Mouse (Mus musculus) G1E (cell line): ENCODE data around the gene Slc16a10. TPM values are rescaled to one million over a fixed set of nuclear protein-coding genes. Genes with fewer than 3 reads are reported as not detected.

Experiments
- ATAC-seq: 2 replicates; pipeline ENCODE4 v1.8.0; 2016; ENCODE audit warnings: mild to moderate bottlenecking; ENCODE audit not compliant: insufficient number of reproducible peaks, poor library complexity, low FRiP score, severe bottlenecking; ENCODE audit errors: extremely low read depth
- DNase-seq: peaks from one replicate; pipeline ENCODE4 v3.0.0; 2012; ENCODE audit warnings: low spot score
- H3K27me3 ChIP-seq: 2 replicates; pipeline ENCODE4 v1.6.1; 2012; ENCODE audit warnings: mild to moderate bottlenecking, low read length, inconsistent platforms; ENCODE audit not compliant: insufficient read depth
- H3K36me3 ChIP-seq: replicated peaks from 2 replicates; pipeline ENCODE3; 2012; ENCODE audit warnings: mild to moderate bottlenecking, inconsistent platforms
- H3K4me1 ChIP-seq: 2 replicates; pipeline ENCODE4 v1.6.1; 2012; ENCODE audit warnings: low read depth, low read length, inconsistent platforms, mixed read lengths; ENCODE audit not compliant: insufficient read depth
- H3K4me3 ChIP-seq: 2 replicates; pipeline ENCODE4 v1.5.1; 2012; ENCODE audit warnings: low read depth, mild to moderate bottlenecking, inconsistent platforms, low read length, moderate library complexity, mixed read lengths
- H3K9me3 ChIP-seq: replicated peaks from 2 replicates; pipeline ENCODE4 v1.6.1; 2012; ENCODE audit warnings: inconsistent platforms
- CTCF ChIP-seq: IDR thresholded peaks from 2 replicates; pipeline ENCODE4 v1.5.1; 2012; ENCODE audit warnings: low read depth, low read length, inconsistent platforms, mixed read lengths
- GATA1 ChIP-seq: IDR thresholded peaks from 2 replicates; pipeline ENCODE4 v1.6.1; 2012; ENCODE audit warnings: borderline replicate concordance, low read length, inconsistent platforms, mixed read lengths
- GATA2 ChIP-seq: IDR thresholded peaks from 2 replicates; pipeline ENCODE4 v1.6.1; 2012; ENCODE audit warnings: low read depth, low read length, inconsistent platforms, borderline replicate concordance
- POLR2AphosphoS5 ChIP-seq: IDR thresholded peaks from 2 replicates; pipeline ENCODE4 v1.6.1; 2012; ENCODE audit warnings: low read depth, low read length, inconsistent platforms; ENCODE audit not compliant: insufficient replicate concordance
- TAL1 ChIP-seq: conservative IDR thresholded peaks from 2 replicates; pipeline ENCODE4 v1.6.1; 2012; ENCODE audit warnings: low read depth, low read length, inconsistent platforms, mixed read lengths
- polyA plus RNA-seq: library from polyadenylated mRNA; stranded (reverse); fragments of >175 nt; gene quantifications from 2 replicates; pipeline ENCODE4 v1.2.3, GENCODE M21; 2012
- total RNA-seq, 2 experiments: library from RNA; stranded (forward) in 1 of 2; stranded (reverse) in 1 of 2; fragments of 200-1000 nt in 1 of 2; fragments of >200 nt in 1 of 2; fragmentation: Nextera tagmentation in 1 of 2; gene quantifications; 2 replicates each; pipeline ENCODE4 v1.2.3; 2014 to 2017

Gene Slc16a10
- total and polyA plus RNA-seq, 3 experiments = 5.7 to 117 (median 16.9) TPM

DNA sequence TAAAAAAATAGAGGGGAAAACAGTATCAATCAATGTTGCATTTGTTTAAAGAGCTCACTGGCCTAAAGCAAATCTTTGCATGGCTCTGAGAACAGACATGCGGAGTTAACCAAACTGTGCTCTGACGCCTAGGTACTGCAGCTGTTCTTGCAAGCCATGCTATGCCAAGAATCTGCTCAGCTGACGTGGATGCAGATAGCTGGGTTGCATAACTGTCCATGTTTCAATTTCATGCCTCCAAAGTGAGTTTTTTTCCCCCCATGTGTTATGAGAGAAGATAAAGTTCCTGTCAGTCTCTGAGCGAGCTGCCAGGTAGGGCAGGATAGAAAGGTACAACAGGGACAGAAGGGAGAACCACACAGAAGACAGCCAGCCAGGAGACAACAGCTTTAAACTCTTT lies 72.8 kb downstream of the Slc16a10 start:
- H3K9me3 ChIP-seq = no peaks in the 10 kb centered on the region
- ATAC-seq = no peak
- peaks cover 7% of the 10 kb centered on the region for H3K4me1 ChIP-seq
- H3K36me3 ChIP-seq = peaks cover 48% of the 10 kb centered on the region
- TF ChIP-seq GATA2 = no peak
- TF ChIP-seq POLR2AphosphoS5 = no peak
- TF ChIP-seq CTCF = no peak
- TF ChIP-seq TAL1 = no peak
- TF ChIP-seq GATA1 = no peak
- H3K27me3 ChIP-seq = no peaks in the 10 kb centered on the region
- H3K4me3 ChIP-seq = no peak overlapping the region
- DNase-seq = no peak

DNA sequence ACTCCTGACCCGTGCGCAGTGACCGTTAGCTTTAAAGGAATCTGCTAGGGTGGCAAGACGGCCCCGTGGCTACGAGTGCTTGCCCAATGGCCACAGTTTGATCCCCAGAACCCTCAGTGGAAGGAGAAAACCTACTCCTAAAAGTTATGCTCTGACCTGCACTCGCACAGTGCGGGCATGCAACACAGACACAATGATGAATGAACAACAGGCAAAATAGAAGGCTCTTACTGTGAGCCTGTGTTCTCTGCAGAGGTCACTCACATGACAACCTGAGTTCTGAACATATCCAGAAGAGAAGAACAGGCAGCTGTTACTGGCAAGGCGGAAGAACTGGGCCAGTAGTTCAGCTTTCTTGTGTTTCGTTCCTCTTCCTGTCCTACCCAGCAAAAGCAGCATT lies 73.5 kb downstream of the Slc16a10 start:
- Histone ChIP-seq H3K4me1 (peaks cover 2% of the 10 kb centered on the region), H3K9me3 (no peaks in the 10 kb centered on the region), H3K4me3 (no peak overlapping the region), H3K36me3 (peaks cover 47% of the 10 kb centered on the region), H3K27me3 (no peaks in the 10 kb centered on the region)
- ATAC-seq (no peak), DNase-seq (no peak)
- TF ChIP-seq TAL1 (no peak), CTCF (no peak), GATA2 (no peak), GATA1 (no peak), POLR2AphosphoS5 (no peak)

- no peaks in the 10 kb centered on the region for H3K9me3 ChIP-seq
- H3K4me1 ChIP-seq = no peaks in the 10 kb centered on the region; the same call in 1 of the 2 replicates
- H3K27me3 ChIP-seq = no peaks in the 10 kb centered on the region
- H3K36me3 ChIP-seq = peaks cover 49% of the 10 kb centered on the region
- TF ChIP-seq POLR2AphosphoS5 (no peak), TAL1 (no peak)
- ATAC-seq (no peak), DNase-seq (no peak)
- H3K4me3 ChIP-seq = no peak overlapping the region
Observed at GRCm38 (mm10) chr10:40067529-40067928, 74.5 kb downstream of the Slc16a10 start.

- no peak overlapping the region for H3K4me3 ChIP-seq
Observed at GRCm38 (mm10) chr10:40067071-40067470, 75.0 kb downstream of the Slc16a10 start.

DNA sequence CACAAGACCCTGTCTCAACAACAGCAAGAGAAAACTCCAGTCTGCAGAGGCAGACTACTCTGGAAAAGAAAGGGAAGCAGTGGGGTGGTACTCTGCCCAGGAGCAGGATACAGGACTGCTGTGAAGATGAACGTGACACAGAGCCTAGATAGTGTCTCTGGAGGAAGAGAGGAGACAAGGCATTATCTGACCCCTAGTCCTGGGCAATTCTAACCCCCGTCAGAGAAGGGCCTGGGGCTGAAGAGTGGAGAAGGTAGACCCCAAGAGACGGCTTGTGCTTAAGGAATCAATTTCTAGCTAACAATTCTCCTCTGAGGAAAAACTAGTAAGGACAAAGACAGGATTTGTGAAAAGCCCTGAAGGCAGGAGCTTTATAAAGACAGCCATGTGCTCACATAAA lies 76.7 kb downstream of the Slc16a10 start:
- peaks cover 2% of the 10 kb centered on the region; the same call in 1 of the 2 replicates for H3K4me1 ChIP-seq
- H3K36me3 ChIP-seq = peaks cover 60% of the 10 kb centered on the region
- no peaks in the 10 kb centered on the region for H3K27me3 ChIP-seq
- no peaks in the 10 kb centered on the region for H3K9me3 ChIP-seq
- no peak overlapping the region for H3K4me3 ChIP-seq
- ATAC-seq (no peak), DNase-seq (no peak)
- TF ChIP-seq POLR2AphosphoS5 = no peak
- no peak for TF ChIP-seq GATA1
- no peak for TF ChIP-seq CTCF
- TF ChIP-seq TAL1 = no peak
- no peak for TF ChIP-seq GATA2

More at GRCm38 (mm10) chr10:40067071-40067470, 75.0 kb downstream of the Slc16a10 start:
- Histone ChIP-seq H3K27me3 (no peaks in the 10 kb centered on the region), H3K9me3 (no peaks in the 10 kb centered on the region), H3K4me1 (no peaks in the 10 kb centered on the region; the same call in 1 of the 2 replicates), H3K36me3 (peaks cover 51% of the 10 kb centered on the region)
- DNase-seq (no peak), ATAC-seq (no peak)
- no peak for TF ChIP-seq CTCF
- TF ChIP-seq TAL1 = no peak
- no peak for TF ChIP-seq GATA2
- TF ChIP-seq GATA1 = no peak
- no peak for TF ChIP-seq POLR2AphosphoS5

- Histone ChIP-seq H3K4me3 (no peak overlapping the region), H3K4me1 (peaks cover 2% of the 10 kb centered on the region; the same call in 1 of the 2 replicates), H3K27me3 (no peaks in the 10 kb centered on the region), H3K9me3 (no peaks in the 10 kb centered on the region), H3K36me3 (peaks cover 61% of the 10 kb centered on the region)
- no peak for TF ChIP-seq POLR2AphosphoS5
- TF ChIP-seq TAL1 = no peak
- no peak for TF ChIP-seq CTCF
- no peak for TF ChIP-seq GATA1
- TF ChIP-seq GATA2 = no peak
- ATAC-seq (no peak), DNase-seq (no peak)
Observed at GRCm38 (mm10) chr10:40063291-40063890, 78.7 kb downstream of the Slc16a10 start.

DNA sequence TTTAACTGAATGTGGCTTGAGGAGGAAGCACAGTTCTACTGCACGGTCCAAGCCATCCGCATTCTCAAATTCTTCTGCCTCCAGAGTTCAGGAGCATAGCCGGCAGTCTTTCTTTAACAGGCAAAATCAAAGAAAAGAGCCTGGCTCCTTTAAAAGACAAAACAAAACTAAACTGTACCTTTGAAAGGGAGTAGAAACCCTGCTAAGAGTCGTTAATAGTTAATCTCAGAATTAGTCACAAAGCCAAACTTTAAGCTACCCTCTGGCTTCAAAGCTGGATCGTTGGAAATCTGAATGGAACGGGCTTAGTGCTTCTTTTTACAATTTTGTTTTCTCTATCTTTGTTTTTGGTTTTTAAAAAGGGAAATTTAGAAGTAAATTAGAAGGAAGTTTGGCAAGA lies 79.2 kb downstream of the Slc16a10 start:
- Histone ChIP-seq H3K36me3 (peaks cover 56% of the 10 kb centered on the region), H3K4me3 (no peak overlapping the region), H3K27me3 (no peaks in the 10 kb centered on the region), H3K9me3 (no peaks in the 10 kb centered on the region), H3K4me1 (peaks cover 2% of the 10 kb centered on the region; the same call in 1 of the 2 replicates)
- ATAC-seq (no peak), DNase-seq (no peak)
- no peak for TF ChIP-seq POLR2AphosphoS5
- TF ChIP-seq CTCF = no peak
- no peak for TF ChIP-seq GATA2
- TF ChIP-seq GATA1 = no peak
